Mouse (Mus musculus) liver, embryonic 14 days (tissue): ENCODE results near the gene Plscr4. TPM values are rescaled to one million over a fixed set of nuclear protein-coding genes. Genes with fewer than 3 reads are reported as not detected.

Source experiments
- polyA plus RNA-seq: library from polyadenylated mRNA; depleted of rRNA; stranded (reverse); fragments of >200 nt; gene quantifications from 2 replicates; pipeline ENCODE4 v1.2.3, GENCODE M21; 2012; rRNA removed

The Plscr4 gene
- 0.41 and 0.42 TPM in 2 replicates for polyA plus RNA-seq

GRCm38 (mm10) chr9:92457261-92458058 is at the start of gene Plscr4:
TSS of gene Plscr4 (plus strand) at chr9:92457373.

Other genes starting within 250 kb of the Plscr4 start
- gene Plscr1, start 207.6 kb upstream of the Plscr4 start, polyA plus RNA-seq = 13.0 and 16.5 TPM in 2 replicates
- gene Plscr2, start 181.8 kb upstream of the Plscr4 start, polyA plus RNA-seq = 0.23 and 0.28 TPM in 2 replicates
- gene 1700057G04Rik, start 148.0 kb upstream of the Plscr4 start, polyA plus RNA-seq = not detected in 2 replicates
- 1.6 and 2.0 TPM in 2 replicates for gene Plod2, start 84.8 kb downstream of the Plscr4 start, polyA plus RNA-seq